Mouse (Mus musculus) forebrain, postnatal 0 days (tissue): ENCODE data around the gene Vps4b. TPM values are rescaled to one million over a fixed set of nuclear protein-coding genes. Genes with fewer than 3 reads are reported as not detected.

ENCODE experiments used
- ATAC-seq: fragments of 200-750 bp; cut with Nextera tagmentation; 2 replicates; pipeline ENCODE4 v1.8.0; 2017; ENCODE audit warnings: mild to moderate bottlenecking, moderate library complexity
- DNase-seq: peaks from one replicate; pipeline ENCODE4 v3.0.0-alpha.2; 2015
- H3K27ac ChIP-seq: fragments of 300-500 bp; sonication (generic); 2 replicates; pipeline ENCODE4 v1.5.1; 2014; ENCODE audit warnings: low read depth, mild to moderate bottlenecking, antibody characterized with exemption, low read length, moderate library complexity, mixed read lengths
- H3K27me3 ChIP-seq: fragments of 300-500 bp; sonication (generic); 2 replicates; pipeline ENCODE4 v1.6.1; 2014; ENCODE audit warnings: mild to moderate bottlenecking, low read length, mixed read lengths; ENCODE audit not compliant: insufficient read depth
- H3K36me3 ChIP-seq: fragments of 300-500 bp; sonication (generic); 2 replicates; pipeline ENCODE4 v1.6.1; 2014; ENCODE audit warnings: mild to moderate bottlenecking, moderate library complexity; ENCODE audit not compliant: insufficient read depth
- H3K4me1 ChIP-seq: fragments of 300-500 bp; sonication (generic); 2 replicates; pipeline ENCODE4 v1.6.1; 2014; ENCODE audit warnings: antibody characterized with exemption; ENCODE audit not compliant: insufficient read depth
- H3K4me2 ChIP-seq: fragments of 300-500 bp; sonication (generic); 2 replicates; pipeline ENCODE4 v1.6.1; 2014; ENCODE audit warnings: low read depth, mild to moderate bottlenecking, moderate library complexity
- H3K4me3 ChIP-seq: fragments of 300-500 bp; sonication (generic); 2 replicates; pipeline ENCODE4 v1.5.1; 2014; ENCODE audit warnings: low read depth, low read length, mixed read lengths
- H3K9ac ChIP-seq: fragments of 300-500 bp; sonication (generic); 2 replicates; pipeline ENCODE4 v1.6.1; 2014; ENCODE audit warnings: mild to moderate bottlenecking
- H3K9me3 ChIP-seq: fragments of 300-500 bp; sonication (generic); 2 replicates; pipeline ENCODE4 v1.6.1; 2016; ENCODE audit warnings: low read length
- CTCF ChIP-seq: sonication (generic); IDR thresholded peaks from 2 replicates; pipeline ENCODE4 v1.5.1; 2016; ENCODE audit warnings: antibody characterized with exemption, control low read depth, low read depth
- WGBS: fragments of 180-500 bp; shearing (Covaris S2); extraction: QIAGEN DNeasy Blood & Tissue Kit; methylation state at CpG from one replicate; pipeline ENCODE4 v1.1.7; 2014; 5-methylcytosine and 5-hydroxymethylcytosine counted together
- polyA plus RNA-seq: library from polyadenylated mRNA; unstranded; fragments of >200 nt; fragmentation: Nextera tagmentation; extraction: Ambion mirVana; gene quantifications from 2 replicates; pipeline ENCODE4 v1.2.1, GENCODE M21; 2015
- total RNA-seq: library from RNA; depleted of rRNA; stranded (reverse); fragments of >200 nt; gene quantifications from 2 replicates; pipeline ENCODE4 v1.2.3, GENCODE M21; 2014; rRNA removed

Gene Vps4b
- total and polyA plus RNA-seq, 2 experiments from 2014 or later: 27.7 to 30.8 TPM

GRCm38 (mm10) chr1:106715111-106716083 lies 81.1 kb downstream of the Vps4b start:
- H3K4me2 ChIP-seq: no peak overlapping the region; the same call in 1 of the 2 replicates
- no peaks in the 10 kb centered on the region for H3K27me3 ChIP-seq
- H3K9ac ChIP-seq: no peak overlapping the region
- ATAC-seq (no peak), DNase-seq (no peak)
- TF ChIP-seq CTCF: no peak
- peaks cover 11% of the 10 kb centered on the region; the same call in 1 of the 2 replicates for H3K4me1 ChIP-seq
- WGBS: 87% methylated on average over 13 of the region's 13 CpGs
- H3K4me3 ChIP-seq: no peak overlapping the region
- no peaks in the 10 kb centered on the region for H3K36me3 ChIP-seq
- no peaks in the 10 kb centered on the region for H3K9me3 ChIP-seq
- peak overlapping the region; percentile 86; the same call in 1 of the 2 replicates for H3K27ac ChIP-seq

DNA sequence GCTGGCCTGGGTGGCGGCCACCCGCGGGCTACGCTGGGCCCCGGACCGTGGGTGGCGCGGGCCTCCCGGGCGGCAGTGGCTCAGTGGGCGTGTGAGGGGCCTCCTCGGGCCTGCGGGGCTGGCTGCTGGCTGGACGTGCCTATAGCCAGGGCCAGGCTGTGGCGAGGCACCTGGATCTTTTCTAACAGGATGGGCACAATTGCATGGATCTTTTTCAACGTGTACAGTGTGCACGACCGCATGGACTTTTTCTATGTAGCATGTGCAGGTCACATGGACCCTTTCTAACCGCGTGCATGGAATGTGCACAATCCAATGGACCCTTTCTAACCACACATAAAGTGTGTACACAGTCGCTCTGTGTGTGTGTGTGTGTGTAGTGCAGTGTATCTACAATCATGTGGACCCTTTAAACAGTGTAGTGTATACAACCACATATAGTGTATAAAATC lies 82.0 kb downstream of the Vps4b start:
- Histone ChIP-seq H3K27ac (peak overlapping the region; percentile 86), H3K4me2 (peak overlapping the region; percentile 74), H3K27me3 (no peaks in the 10 kb centered on the region), H3K36me3 (no peaks in the 10 kb centered on the region), H3K4me1 (peaks cover 11% of the 10 kb centered on the region; the same call in 1 of the 2 replicates), H3K9ac (peak overlapping the region; percentile 77), H3K9me3 (no peaks in the 10 kb centered on the region), H3K4me3 (peak overlapping the region; percentile 80)
- no peak for TF ChIP-seq CTCF
- peak; percentile 70 for DNase-seq
- 7% methylated on average over 21 of the region's 21 CpGs for WGBS
- peak; percentile 61 for ATAC-seq

Other genes starting within 250 kb of the Vps4b start
- gene Bcl2, start 82.5 kb downstream of the Vps4b start, total RNA-seq: 10.3 and 14.1 TPM in 2 replicates
- 3.5 and 6.3 TPM in 2 replicates for gene Bcl2, start 82.5 kb downstream of the Vps4b start, polyA plus RNA-seq
- gene Kdsr, start 37.0 kb downstream of the Vps4b start, total RNA-seq: 11.8 and 15.8 TPM in 2 replicates
- 13.4 and 17.8 TPM in 2 replicates for gene Kdsr, start 37.0 kb downstream of the Vps4b start, polyA plus RNA-seq
- gene Serpinb5, start 64.4 kb upstream of the Vps4b start, total RNA-seq: 0.38 TPM in 1 of 2 replicates, not detected in the other
- 0.06 and 0.08 TPM in 2 replicates for gene Serpinb5, start 64.4 kb upstream of the Vps4b start, polyA plus RNA-seq
- not detected in 2 replicates for gene Serpinb12, start 137.7 kb upstream of the Vps4b start, total RNA-seq
- not detected in 2 replicates for gene Serpinb12, start 137.7 kb upstream of the Vps4b start, polyA plus RNA-seq
- not detected in 2 replicates for gene Serpinb13, start 184.3 kb upstream of the Vps4b start, total RNA-seq
- gene Serpinb13, start 184.3 kb upstream of the Vps4b start, polyA plus RNA-seq: not detected in 2 replicates